Mouse (Mus musculus): Measurements from ENCODE around the gene Vkorc1.
"Not testable (repeated sequence)": the region's sequence is repeated elsewhere in the genome, so short reads cannot be mapped to it uniquely, and the experiment has no call there.

Vkorc1 gene

GRCm38 (mm10) chr7:127895442-127895841 is at the start of gene Vkorc1, which contains the start of gene Gm21974:
TSS of gene Vkorc1 (minus strand) at chr7:127895617.
TSS of gene Gm21974 (minus strand) at chr7:127895454.
- DNase-seq = peak; percentile 98 to 99

- no peak for DNase-seq
Measured at GRCm38 (mm10) chr7:127944614-127945013, 49.2 kb upstream of the Vkorc1 start.

- not testable (repeated sequence) for DNase-seq
Measured at GRCm38 (mm10) chr7:127942097-127942496, 46.7 kb upstream of the Vkorc1 start.

- DNase-seq = peak in 1 of 2 experiments; percentile 40
Measured at GRCm38 (mm10) chr7:127936216-127936884, 40.9 kb upstream of the Vkorc1 start.

GRCm38 (mm10) chr7:127935748-127936159 is 40.3 kb upstream of the Vkorc1 start:
- DNase-seq = no peak

- peak; percentile 95 to 97 for DNase-seq
Measured at GRCm38 (mm10) chr7:127935028-127935722, 39.8 kb upstream of the Vkorc1 start.

GRCm38 (mm10) chr7:127934075-127934474 is 38.7 kb upstream of the Vkorc1 start:
- peak in 1 of 2 experiments; percentile 45 for DNase-seq

GRCm38 (mm10) chr7:127932273-127933031 is 37.0 kb upstream of the Vkorc1 start:
- peak; percentile 62 to 79 for DNase-seq

- peak; percentile 84 to 89 for DNase-seq
Measured at GRCm38 (mm10) chr7:127931351-127932135, 36.1 kb upstream of the Vkorc1 start.

- peak in 1 of 2 experiments; percentile 34 for DNase-seq
Measured at GRCm38 (mm10) chr7:127930636-127931035, 35.2 kb upstream of the Vkorc1 start.

GRCm38 (mm10) chr7:127929923-127930322 is 34.5 kb upstream of the Vkorc1 start, which contains the start of gene Prss8:
TSS of gene Prss8 (minus strand) at chr7:127930104.
- peak; percentile 94 to 96 for DNase-seq

- DNase-seq = peak; percentile 52 to 81
Measured at GRCm38 (mm10) chr7:127928596-127928995, 33.2 kb upstream of the Vkorc1 start.

- peak; percentile 44 to 75 for DNase-seq
Measured at GRCm38 (mm10) chr7:127927726-127928125, 32.3 kb upstream of the Vkorc1 start.

- DNase-seq = peak; percentile 84 to 93
Measured at GRCm38 (mm10) chr7:127926846-127927245, 31.4 kb upstream of the Vkorc1 start.

GRCm38 (mm10) chr7:127926066-127926465 is 30.6 kb upstream of the Vkorc1 start:
- DNase-seq = peak; percentile 77 to 92

- peak; percentile 92 to 96 for DNase-seq
Measured at GRCm38 (mm10) chr7:127925252-127925651, 29.8 kb upstream of the Vkorc1 start.

GRCm38 (mm10) chr7:127923714-127924113 is 28.3 kb upstream of the Vkorc1 start:
- DNase-seq = peak; percentile 14 to 57

GRCm38 (mm10) chr7:127922451-127923275 is 27.2 kb upstream of the Vkorc1 start:
- no peak for DNase-seq

- DNase-seq = peak; percentile 66 to 73
Measured at GRCm38 (mm10) chr7:127921516-127921915, 26.1 kb upstream of the Vkorc1 start.

- DNase-seq = peak; percentile 56 to 64
Measured at GRCm38 (mm10) chr7:127919290-127919689, 23.9 kb upstream of the Vkorc1 start.

GRCm38 (mm10) chr7:127918203-127918602 is 22.8 kb upstream of the Vkorc1 start:
- DNase-seq = peak; percentile 78 to 86
